Mouse (Mus musculus) testis, adult 2 months (tissue): ENCODE results near the gene Map3k11. TPM values are rescaled to one million over a fixed set of nuclear protein-coding genes. Genes with fewer than 3 reads are reported as not detected.

Source experiments
- H3K27ac ChIP-seq: fragments of 200-500 bp; 2 replicates; pipeline ENCODE4 v1.5.1; 2012; ENCODE audit warnings: low read depth, low read length; ENCODE audit not compliant: control insufficient read depth, insufficient read depth
- H3K27me3 ChIP-seq: fragments of 200-500 bp; 2 replicates; pipeline ENCODE4 v1.6.1; 2012; ENCODE audit warnings: mild to moderate bottlenecking, low read length, moderate library complexity; ENCODE audit not compliant: control insufficient read depth, insufficient read depth
- H3K36me3 ChIP-seq: fragments of 200-500 bp; 2 replicates; pipeline ENCODE4 v1.6.1; 2012; ENCODE audit warnings: mild to moderate bottlenecking, low read length; ENCODE audit not compliant: control insufficient read depth, insufficient read depth
- H3K4me1 ChIP-seq: fragments of 200-500 bp; 2 replicates; pipeline ENCODE4 v1.6.1; 2012; ENCODE audit warnings: low read length; ENCODE audit not compliant: control insufficient read depth, insufficient read depth
- H3K4me3 ChIP-seq: fragments of 200-500 bp; 2 replicates; pipeline ENCODE4 v1.5.1; 2012; ENCODE audit warnings: low read depth, mild to moderate bottlenecking, low read length, moderate library complexity, mixed read lengths; ENCODE audit not compliant: control insufficient read depth
- CTCF ChIP-seq: fragments of 200-500 bp; IDR thresholded peaks from 2 replicates; pipeline ENCODE4 v1.5.1; 2012; ENCODE audit warnings: low read depth, mild to moderate bottlenecking, inconsistent platforms, low read length, moderate library complexity; ENCODE audit not compliant: control insufficient read depth, insufficient read depth, insufficient replicate concordance
- POLR2A ChIP-seq: fragments of 200-500 bp; IDR thresholded peaks from 2 replicates; pipeline ENCODE4 v1.6.1; 2012; ENCODE audit warnings: low read depth, mild to moderate bottlenecking, inconsistent platforms, low read length, moderate library complexity; ENCODE audit not compliant: control insufficient read depth
- polyA plus RNA-seq: library from polyadenylated mRNA; depleted of rRNA; stranded (reverse); fragments of >200 nt; gene quantifications from 2 replicates; pipeline ENCODE4 v1.2.3, GENCODE M21; 2012

The Map3k11 gene
- polyA plus RNA-seq, 1 experiment: 24.6 TPM

GRCm38 (mm10) chr19:5728631-5729443 is 40.3 kb downstream of the Map3k11 start:
- peak overlapping the region; percentile 91 for H3K4me3 ChIP-seq
- no peak for TF ChIP-seq CTCF
- TF ChIP-seq POLR2A: no peak

GRCm38 (mm10) chr19:5729444-5729815 is 40.9 kb downstream of the Map3k11 start, which contains the start of gene Fam89b:
Gene Fam89b, minus strand, starts transcription at chr19:5729653.
- Histone ChIP-seq H3K36me3 (no peaks in the 10 kb centered on the region), H3K27me3 (no peaks in the 10 kb centered on the region), H3K4me3 (peak within 1 kb of the TSS; percentile 91), H3K4me1 (peaks cover 48% of the 10 kb centered on the region), H3K27ac (peak within 1 kb of the TSS; percentile 61)
- TF ChIP-seq POLR2A (peak; percentile 72), CTCF (no peak)

More at GRCm38 (mm10) chr19:5728631-5729443, 40.3 kb downstream of the Map3k11 start:
- no peaks in the 10 kb centered on the region for H3K36me3 ChIP-seq
- H3K4me1 ChIP-seq: peaks cover 48% of the 10 kb centered on the region
- no peaks in the 10 kb centered on the region for H3K27me3 ChIP-seq
- H3K27ac ChIP-seq: peak overlapping the region; percentile 61

- Histone ChIP-seq H3K27ac (no peak overlapping the region), H3K4me1 (peaks cover 40% of the 10 kb centered on the region), H3K4me3 (peak overlapping the region; percentile 91), H3K36me3 (no peaks in the 10 kb centered on the region), H3K27me3 (no peaks in the 10 kb centered on the region)
- TF ChIP-seq POLR2A: no peak
- no peak for TF ChIP-seq CTCF
Observed at GRCm38 (mm10) chr19:5730314-5731186, 42.0 kb downstream of the Map3k11 start.

DNA sequence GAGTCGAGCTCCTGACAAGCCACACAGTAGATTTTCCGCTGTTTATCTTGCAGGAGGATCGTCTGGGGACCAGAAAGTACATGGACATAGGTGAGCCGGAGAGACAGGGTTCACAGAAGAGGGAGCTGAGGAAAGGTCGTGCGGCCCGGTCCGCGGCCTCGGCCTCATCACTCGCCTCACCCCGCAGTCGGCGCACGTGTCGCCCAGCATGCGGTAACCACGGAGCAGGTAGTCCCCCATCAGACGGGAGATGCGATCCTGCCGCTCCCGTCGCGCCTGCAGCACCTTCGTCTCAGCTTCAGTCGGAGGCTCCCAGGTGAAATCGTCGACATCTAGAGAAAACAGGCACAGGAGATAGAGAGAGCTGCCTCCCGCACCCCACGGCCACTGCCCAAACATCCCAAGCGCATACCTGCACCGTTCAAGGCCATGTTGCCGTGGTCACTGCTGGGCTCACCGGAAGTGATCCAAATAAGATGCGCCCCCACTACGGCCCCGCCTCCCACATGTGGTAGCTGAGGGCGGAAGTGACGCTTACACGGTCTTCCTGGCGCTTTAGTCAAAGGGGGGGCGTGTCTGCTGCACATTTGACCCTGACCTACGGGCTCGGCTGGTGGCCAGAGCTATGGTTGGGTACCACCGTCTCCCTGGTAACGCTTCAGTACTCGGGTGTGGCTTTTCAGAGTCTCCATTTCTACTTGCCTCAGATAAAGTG is 42.9 kb downstream of the Map3k11 start:
- Histone ChIP-seq H3K27ac (peak overlapping the region; percentile 45), H3K4me3 (peak overlapping the region; percentile 91), H3K4me1 (peaks cover 37% of the 10 kb centered on the region), H3K27me3 (no peaks in the 10 kb centered on the region), H3K36me3 (no peaks in the 10 kb centered on the region)
- TF ChIP-seq POLR2A: peak; percentile 87
- no peak for TF ChIP-seq CTCF

- TF ChIP-seq CTCF (no peak), POLR2A (no peak)
- Histone ChIP-seq H3K4me3 (no peak overlapping the region), H3K4me1 (peaks cover 16% of the 10 kb centered on the region), H3K27me3 (no peaks in the 10 kb centered on the region), H3K27ac (no peak overlapping the region), H3K36me3 (no peaks in the 10 kb centered on the region)
Observed at GRCm38 (mm10) chr19:5734325-5734724, 45.8 kb downstream of the Map3k11 start.

DNA sequence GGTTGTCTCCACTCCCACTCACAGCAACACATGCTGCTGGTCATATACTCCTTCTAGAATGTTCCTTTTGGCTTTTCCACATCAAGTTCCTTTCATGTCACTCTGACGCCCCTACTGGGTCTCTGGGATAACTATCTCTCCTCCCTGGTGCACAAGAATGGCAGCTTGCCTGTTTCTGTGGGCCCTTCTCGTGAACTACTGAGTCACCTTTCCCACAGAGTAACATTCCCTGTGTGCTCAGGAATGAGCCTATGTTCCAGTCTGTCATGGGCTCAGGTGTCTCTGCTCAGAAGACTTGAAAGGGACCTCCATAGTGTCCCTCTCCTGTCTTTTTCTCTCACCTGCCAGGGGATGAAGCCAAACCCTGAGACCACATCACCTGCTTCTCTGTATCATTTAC is 50.9 kb downstream of the Map3k11 start:
- H3K4me3 ChIP-seq: no peak overlapping the region
- no peaks in the 10 kb centered on the region for H3K36me3 ChIP-seq
- no peaks in the 10 kb centered on the region for H3K27me3 ChIP-seq
- TF ChIP-seq POLR2A: no peak
- TF ChIP-seq CTCF: no peak
- H3K4me1 ChIP-seq: peaks cover 32% of the 10 kb centered on the region
- H3K27ac ChIP-seq: no peak overlapping the region
